Mouse (Mus musculus): ENCODE measurements around the gene Mrps17.
"Not testable (repeated sequence)": the region's sequence is repeated elsewhere in the genome, so short reads cannot be mapped to it uniquely, and the experiment has no call there.

The Mrps17 gene

DNA sequence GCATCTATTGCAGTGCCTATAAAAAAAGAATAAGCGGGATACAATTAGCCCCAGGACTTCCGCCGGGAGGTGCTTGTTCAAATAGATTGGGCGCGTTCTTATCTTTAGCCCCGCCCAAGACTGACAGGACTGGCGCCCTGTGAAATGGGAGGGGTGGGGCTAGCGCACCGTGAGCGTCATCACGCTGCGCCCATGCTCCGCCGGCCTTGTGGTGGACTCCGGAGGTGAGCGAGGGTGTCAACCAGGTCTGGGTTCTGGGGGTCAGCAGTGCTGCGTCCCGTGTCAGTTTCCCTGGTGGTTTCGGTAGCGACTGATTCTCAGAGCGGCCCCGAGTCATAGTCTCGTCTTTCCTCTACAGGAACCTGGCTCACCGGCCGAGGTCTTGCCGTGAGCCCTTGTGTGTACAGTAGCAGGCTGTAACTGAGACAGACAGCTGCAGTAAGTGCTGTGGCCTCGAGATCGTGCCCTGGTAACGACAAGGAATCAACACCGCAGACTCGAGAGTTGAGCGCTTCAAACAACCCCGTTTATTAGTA is at the start of gene Mrps17:
Mrps17 (plus strand) TSS at position 172 of the 536 bp plus-strand sequence.
- peak; percentile 91 to 94 for DNase-seq (ENCODE audit: low spot score in 2 of 2)

DNA sequence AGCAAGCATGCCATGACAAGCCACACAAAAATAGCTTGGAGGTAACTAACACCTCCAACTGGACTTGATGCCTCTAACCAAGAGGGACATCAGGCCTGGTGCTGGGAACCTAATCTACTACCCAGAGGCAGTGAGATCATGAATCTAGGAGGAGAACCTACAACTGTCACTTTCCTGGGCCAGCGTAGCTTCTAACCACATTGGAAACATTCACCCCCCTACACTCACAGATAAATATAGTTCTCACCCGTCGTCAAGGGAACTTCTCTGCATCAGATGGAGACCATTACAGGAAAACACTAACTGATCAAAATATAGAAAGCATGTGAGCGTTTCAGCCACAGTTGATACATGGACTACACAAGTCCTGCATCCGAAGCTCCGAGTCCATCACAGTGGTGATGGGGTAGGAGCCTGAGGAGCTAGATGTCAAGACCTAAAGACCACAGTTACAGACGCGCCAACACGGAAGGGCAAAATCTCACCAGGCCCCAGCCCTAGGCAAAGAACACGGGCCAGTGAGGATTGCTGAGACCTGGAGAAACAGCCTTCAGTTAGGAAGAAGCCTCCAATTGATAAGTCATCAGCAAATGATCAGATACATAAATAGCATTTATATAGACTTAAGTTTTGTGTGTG is 48.9 kb upstream of the Mrps17 start:
- DNase-seq (ENCODE audit: low spot score in 2 of 2): no peak

DNA sequence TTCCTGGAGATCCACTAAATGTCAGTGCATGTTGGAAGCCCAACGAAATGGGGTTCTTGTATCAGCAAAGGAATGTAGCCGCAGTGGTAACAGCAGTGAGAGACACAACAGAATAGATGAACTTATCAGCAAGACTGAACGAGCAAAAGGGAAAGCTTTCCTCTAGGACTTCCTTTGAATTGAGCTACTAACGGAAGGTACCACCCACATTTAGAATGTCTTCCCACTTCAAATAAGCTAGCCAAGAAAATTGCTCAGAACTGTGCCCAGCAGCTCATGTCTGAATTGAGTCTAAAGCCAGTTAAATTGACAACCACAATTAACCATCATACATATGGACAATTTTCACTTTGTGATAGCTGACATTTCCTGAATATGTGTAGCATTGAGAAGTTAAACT is 47.4 kb upstream of the Mrps17 start:
- DNase-seq (ENCODE audit: low spot score in 2 of 2): no peak

DNA sequence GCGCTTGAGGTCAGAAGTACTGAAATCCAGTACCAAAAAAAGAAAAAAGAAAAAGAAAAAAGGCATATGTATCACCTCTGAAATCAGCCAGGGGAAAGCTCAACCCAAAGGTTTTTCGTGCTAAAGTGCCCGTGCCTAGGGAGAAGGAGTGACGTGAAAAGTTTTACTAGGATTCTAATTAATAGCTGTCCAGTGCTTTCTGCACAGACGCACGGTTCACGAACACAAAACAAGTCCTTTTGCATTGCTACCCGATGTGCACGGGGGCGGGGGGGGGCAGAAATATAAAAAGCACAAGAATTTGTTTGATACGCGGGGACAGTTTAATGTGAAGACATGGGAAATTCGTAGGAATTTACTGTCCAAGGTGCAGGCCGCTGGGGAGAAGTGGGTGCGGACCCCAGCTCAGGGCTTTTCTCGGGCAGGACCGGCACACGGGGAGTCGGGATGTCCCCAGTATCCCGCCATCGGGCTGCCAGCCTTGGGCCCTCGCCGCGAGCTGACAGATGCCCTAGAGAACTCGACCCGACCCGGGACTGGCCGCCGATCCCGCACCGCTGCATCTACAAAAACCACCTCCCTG is 45.8 kb upstream of the Mrps17 start:
- DNase-seq (ENCODE audit: low spot score in 2 of 2): no peak

DNA sequence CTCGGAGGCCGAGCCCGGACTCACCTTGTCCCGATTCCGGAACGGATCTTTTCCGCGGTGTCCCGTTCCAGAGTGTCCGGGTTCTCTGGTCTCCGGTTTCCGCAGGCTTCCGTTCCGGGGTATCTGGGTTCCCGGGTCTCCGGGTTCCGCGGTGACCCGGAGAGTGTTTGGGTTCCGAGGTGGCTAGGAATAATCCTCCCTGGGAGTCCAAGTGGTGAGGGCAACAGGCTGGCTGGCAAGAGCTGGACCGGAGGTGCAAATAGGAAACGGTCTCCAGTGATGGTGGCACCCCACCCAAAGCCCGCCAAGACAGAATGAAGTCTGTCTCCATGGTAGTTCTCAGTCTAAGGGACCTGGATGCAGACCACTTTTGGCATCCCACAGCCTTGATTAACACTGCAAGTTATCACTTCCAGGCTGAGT is 45.2 kb upstream of the Mrps17 start, which contains the start of gene Zfp11:
Zfp11 (minus strand) TSS at position 64 of the 423 bp plus-strand sequence.
- peak; percentile 30 to 55 for DNase-seq (ENCODE audit: low spot score in 2 of 2)

DNA sequence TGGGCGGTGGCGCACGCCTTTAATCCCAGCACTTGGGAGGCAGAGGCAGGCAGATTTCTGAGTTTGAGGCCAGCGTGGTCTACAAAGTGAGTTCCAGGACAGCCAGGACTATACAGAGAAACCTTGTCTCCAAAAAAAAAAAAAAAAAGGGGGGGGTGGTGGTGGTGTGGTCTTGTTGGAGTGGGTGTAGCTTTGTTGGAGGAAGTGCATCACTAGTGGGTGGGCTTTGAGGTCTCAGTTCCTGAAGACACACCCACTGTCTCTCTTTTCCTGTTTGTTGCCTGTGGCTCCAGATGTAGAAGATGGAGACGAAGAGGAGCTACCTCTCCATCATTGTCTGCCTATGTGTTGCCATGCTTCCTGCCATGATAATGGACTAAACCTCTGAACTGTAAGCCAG is 30.2 kb upstream of the Mrps17 start:
- DNase-seq (ENCODE audit: low spot score in 2 of 2): not testable (repeated sequence)

DNA sequence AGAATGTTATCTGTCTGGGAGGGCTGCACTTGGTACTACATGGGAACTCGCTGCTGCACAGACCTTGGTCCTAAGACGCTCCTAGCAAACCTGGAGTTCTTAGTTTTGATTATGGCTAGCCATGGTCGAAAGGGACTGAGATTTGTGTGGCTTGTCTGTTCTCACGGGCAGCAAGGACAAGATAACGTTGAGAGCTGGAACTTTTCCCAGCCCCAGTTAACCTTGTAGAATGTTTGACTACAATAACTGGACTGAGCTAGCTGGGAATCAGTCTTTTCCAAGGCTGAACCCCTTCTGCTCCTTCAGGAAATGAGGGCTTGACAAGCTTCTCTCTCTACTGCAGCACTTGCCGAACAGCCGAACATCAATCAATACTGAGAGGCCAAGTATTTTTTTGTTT is 27.7 kb upstream of the Mrps17 start:
- DNase-seq (ENCODE audit: low spot score in 2 of 2): no peak

DNA sequence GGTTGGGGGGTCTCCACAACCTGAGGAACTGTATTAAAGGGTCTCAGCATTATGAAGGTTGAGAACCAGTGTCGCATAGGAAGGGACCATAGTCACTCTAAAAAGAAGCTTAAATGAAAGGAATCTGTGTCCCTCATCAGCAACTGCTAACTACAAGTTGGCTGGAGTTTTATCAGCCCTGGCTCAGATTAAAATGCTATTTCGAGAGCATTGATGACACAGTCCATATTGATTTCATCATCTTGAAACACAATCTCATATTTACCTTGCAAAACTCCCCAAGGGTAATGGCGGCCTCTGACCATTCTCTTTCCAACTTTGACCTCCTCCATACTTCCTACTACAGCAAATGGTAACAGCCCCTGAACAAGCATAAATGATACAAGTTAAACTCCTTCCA is 24.8 kb upstream of the Mrps17 start:
- no peak for DNase-seq (ENCODE audit: low spot score in 2 of 2)

DNA sequence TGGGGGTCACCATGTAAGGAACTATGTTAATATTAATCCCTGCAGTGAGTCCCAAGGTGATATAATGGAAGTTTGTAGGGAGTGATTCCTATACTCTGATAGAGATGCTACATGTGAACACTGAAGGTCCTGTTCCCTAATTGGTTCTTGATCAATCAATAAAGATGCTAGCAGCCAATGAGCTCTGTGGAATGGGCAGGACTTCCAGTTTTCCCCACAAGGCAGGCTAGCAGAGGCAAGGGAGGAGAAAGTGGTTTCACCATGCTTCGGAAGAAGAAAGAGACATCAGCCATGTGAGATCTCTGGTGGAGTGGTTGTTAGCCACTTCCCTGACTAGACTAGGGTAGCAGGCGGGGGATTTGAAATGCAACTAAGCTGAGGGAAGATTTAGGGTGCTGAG is 14.8 kb upstream of the Mrps17 start:
- DNase-seq (ENCODE audit: low spot score in 2 of 2): no peak

DNA sequence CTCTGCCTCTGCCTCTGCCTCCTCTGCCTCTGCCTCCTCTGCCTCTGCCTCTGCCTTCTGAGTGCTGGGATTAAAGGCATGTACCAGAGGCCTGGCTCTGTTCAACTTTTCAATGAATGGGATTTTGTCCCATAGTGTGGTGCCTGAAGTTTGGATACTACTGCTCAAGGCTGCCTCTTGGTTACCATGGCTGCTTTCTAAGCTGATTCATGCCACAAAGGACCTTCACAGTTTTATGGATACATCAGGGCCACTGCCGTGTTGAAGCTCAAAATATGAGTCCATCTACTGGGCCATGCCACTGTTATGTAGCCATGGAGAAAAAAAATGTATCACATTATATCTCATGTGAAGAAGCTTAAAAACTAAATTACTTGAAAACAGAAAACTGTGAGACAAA is 13.6 kb upstream of the Mrps17 start:
- no peak for DNase-seq (ENCODE audit: low spot score in 2 of 2)

DNA sequence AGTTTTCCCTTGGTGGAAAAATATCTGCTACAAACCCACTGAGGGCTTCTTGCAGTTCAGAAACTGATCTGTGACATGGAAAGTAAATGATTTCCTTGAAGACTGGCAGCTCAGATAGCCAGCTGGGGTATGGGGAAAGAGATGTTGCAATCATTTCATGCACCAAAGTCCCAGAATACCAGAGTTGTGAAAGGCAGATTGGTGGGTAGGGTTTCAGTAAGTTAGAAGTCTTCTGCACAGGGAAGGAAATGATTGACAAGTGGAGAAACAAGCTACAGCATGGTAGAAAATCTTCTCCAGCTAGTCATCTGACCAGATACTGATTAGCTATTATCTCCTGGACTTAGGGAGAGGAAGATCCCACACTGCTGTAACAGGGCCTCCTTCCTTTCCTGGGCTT is 11.9 kb upstream of the Mrps17 start:
- DNase-seq (ENCODE audit: low spot score in 2 of 2): no peak

DNA sequence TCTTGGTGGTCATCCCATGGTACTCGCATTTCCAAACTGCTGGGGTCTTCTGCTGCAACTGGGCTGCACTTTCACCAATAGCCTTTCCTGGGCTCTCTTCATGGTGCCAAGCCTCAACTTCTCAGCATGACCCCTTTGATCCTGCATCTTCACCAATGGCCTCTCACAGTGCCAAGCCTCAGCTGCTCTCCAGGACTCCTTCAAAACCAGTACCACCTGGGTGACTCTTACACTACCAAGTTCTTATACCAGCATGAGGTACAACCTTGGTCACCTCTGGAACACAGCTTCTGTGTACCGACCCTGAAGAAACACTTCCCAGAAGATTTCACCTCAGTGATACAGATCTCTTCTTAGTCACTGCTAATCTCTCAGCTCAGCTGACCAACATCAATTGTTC is 6.9 kb upstream of the Mrps17 start, which contains the start of gene Sept14:
Sept14 (minus strand) TSS at position 101 of the 400 bp plus-strand sequence.
- no peak for DNase-seq (ENCODE audit: low spot score in 2 of 2)

DNA sequence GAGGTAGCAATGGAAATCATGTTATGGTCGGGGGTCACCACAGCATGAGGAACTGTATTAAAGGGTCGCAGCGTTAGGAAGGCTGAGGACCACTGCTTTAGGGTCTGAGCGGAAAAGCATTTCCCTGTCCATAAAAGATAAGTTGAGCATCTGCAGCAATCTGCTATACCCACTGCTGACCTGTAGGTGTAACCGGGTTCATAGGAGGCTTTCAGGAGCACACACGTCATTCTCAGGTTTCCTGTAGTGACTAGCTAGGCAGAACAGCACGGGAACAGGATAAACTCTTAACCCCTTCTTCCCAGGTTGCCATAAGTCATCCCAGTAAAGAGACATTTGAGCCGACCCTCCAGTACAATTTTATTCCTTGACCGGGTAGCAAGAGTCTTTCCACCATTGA is 1.7 kb downstream of the Mrps17 start:
- no peak for DNase-seq (ENCODE audit: low spot score in 2 of 2)

DNA sequence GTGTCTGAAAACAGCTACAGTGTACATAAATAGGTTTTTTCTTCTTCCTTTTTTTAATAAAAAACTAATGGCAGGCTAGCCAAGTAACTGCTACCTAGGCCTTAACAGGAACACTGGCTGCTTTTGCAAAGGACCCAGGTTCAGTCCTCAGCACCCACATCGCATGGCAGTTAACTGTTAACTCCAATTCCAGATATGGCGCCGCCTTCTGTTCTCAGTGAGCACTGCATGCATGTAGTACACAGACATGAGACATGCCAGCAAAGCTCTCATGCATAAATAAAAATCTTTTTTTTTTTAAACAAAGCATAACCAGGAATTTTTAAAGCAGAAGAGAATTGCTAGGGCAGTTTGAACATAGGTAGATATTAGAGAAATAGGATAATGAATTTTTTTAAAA is 4.9 kb downstream of the Mrps17 start:
- no peak for DNase-seq (ENCODE audit: low spot score in 2 of 2)

DNA sequence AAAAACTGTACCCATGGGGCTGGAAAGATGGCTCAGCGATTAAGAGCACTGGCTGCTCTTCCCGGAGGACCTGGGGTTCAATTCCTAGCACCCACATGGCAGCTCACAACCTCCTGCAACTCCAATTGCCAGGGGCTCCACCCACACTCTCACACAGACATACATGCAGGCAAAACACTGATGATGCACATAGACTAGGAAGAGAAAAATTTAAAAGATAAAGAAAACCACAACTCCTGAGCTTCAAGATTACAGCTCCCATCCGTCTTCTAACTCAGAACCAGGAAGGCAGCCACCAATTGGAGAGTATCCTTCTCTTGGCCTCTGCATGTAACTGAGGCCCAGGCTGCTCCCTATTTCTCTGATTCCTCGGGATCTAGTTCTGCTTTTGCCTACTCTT is 9.0 kb downstream of the Mrps17 start:
- DNase-seq (ENCODE audit: low spot score in 2 of 2): no peak

DNA sequence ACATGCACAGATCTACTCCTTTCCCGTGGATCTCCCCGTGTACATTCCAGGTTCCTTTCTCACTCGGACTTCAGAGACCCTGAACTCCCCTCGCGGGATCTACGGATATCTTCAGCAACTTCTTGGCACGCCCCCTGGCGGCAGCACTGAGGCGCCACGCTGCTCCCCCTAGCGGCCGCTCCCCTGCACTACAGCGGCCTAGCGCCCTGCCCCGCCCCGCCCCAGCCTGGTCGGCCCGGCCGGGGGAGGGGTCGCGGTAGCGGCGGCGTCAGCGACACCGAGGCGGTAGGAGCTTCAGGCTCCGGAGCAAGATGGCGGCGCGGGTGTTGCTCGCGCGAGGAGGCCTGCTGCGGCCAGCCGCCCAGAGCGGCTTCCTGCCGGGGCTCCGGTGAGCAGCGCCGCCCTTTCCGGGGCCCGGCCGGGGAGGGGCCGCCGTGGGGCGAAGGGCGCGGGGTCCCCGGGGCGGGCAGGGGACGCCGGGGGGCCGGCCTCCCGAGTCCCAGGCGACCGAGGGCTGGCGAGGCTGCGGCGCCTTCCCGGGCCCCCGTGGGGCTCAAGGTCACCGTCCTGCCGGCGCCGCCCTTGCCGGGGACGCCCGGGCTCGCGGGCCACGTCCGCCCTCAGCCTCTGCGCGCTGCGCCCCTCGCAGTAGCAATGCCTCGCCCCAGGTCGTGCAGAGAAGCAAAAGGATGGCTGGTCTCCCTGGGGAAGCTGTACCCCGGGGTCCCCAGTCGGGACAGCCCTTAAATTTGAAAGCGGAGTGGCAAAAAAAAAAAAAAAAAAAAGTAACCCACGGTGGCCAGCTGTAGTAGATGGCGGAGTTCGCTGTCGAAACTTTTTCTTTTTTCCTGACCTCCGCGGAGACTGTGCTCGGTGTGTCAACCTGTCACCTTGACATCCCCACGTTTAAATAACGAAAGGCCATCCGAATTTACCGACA is 9.8 kb downstream of the Mrps17 start, which contains the start of gene Nipsnap2:
Nipsnap2 (plus strand) TSS at position 230 of the 940 bp plus-strand sequence.
- DNase-seq (ENCODE audit: low spot score in 2 of 2): peak; percentile 85 to 86

DNA sequence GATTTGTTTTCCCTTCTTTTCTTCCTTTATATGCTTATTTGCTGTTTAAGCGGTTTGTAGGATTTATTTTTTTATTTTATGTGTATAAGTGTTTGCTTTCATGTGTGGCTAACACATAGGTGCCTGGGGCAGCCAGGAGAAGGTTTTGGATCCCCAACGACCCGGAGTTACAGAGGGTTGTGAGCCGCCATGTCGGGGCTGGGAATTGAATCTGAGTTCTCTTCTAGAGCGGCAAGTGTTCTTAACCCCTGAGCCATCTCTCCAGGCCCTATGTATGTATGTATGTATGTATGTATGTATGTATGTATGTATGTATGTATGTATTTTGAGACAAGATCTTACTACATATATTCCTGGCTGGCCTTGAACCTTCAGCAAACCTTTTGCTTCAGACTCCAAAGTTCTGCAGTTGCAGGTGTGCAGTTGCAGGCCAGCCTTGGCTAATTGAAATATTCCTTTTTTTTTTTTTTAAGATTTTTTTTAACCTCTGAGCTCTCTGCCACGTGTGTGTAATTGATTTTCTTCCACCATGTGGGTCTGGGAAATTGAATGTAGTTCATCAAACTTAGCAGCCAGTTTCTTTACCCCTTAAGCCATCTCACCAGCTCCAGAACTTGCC is 10.6 kb downstream of the Mrps17 start:
- DNase-seq (ENCODE audit: low spot score in 2 of 2): no peak

DNA sequence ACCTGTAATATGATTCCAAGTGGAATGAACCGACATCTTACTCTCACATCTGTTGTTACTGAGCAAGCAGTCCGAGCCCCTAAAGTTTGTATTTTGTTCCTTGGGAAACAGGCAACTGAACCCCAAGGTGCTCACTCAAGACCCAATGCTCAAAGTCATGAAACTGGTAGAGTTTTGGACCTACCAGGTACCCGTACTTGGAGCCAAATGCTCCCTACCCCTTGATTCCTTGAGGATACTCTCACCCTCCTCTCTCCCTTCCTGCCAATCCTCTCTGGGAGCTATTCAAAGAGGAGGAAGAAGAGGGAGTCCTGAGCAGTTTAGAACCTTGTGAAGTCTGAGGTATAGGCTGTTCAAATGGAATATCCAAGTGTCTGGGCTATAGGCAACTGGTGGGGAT is 11.5 kb downstream of the Mrps17 start:
- DNase-seq (ENCODE audit: low spot score in 2 of 2): no peak

DNA sequence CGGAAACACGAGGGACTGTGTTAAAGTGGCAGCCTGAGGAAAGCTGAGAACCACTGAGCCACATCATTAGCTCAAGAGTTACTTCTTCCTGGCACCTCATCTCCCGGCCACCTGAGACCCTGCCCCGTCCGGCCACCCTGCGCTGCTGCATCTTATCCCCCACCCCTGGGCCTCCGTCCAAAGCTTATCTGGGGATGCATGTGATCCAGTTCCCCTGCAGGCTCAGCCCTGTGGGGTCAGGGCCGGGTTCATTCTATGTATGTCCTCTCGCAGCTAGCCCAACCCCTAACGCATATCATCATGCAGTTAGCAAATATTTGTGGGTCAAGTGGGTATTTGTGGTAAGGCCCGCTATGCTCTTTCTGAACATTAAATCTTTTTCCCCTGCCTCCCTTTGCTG is 14.0 kb downstream of the Mrps17 start:
- DNase-seq (ENCODE audit: low spot score in 2 of 2): no peak

DNA sequence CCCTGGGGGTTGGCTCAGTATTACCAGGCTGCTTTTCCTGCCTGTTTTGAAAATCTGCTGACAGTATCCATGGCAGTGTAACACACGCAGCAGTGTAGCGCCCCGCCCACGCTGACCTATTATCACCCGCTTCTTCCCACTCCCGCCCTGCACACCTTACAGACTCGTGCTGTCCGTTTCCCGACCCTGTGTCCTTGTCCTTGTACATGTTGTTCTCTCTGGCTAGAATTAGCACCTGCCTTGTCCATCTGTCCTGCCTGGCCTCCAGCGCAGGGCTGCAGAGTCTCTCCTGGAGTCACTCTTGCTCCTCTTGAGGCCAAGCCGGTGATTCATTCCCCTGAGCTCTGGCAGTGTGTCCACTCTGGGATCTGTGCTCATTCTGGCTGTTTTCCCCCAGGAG is 15.0 kb downstream of the Mrps17 start:
- no peak for DNase-seq (ENCODE audit: low spot score in 2 of 2)

DNA sequence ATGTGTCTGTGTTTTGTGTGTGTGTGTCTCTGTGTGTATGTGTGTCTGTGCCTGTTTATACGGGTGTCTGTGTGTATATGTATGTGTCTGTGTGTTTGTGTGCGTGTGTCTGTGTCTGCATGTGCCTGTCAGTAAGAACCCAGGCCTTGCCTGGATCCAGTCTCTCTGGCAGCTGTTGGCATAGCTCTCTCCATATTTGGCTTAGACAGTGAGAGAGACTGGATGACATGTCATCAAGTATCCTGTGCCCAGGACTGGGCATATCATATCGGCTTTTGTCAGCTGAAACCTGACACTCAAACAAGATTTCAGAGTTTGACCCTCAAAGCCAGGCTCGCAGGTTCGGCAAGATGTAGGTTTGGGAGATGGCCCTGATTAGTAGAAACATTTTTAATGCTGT is 15.7 kb downstream of the Mrps17 start:
- no peak for DNase-seq (ENCODE audit: low spot score in 2 of 2)

DNA sequence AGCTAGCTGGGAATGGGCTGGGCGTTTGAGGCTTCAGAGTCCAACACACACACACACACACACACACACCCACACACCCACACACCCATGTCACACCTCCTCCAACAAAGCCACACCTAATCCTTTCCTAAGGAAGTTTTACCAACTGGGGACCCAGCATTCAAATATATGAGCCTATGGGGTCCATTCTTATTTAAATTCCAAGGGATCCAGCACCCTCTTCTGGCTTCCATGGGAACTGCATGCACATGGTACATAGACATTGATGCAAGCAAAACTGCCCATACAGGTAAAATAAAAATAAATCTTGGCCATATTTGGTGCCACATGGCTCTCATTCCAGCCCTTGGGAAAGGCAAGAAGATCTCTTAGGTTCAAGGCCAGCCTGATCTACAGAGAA is 25.7 kb downstream of the Mrps17 start:
- peak in 1 of 2 experiments; percentile 11 for DNase-seq (ENCODE audit: low spot score in 2 of 2)

Measured in spleen, postnatal 36 days (tissue).